Mouse (Mus musculus) kidney, adult 18-20 months (tissue): ENCODE measurements around the gene Creb1.
"Not testable (repeated sequence)": the region's sequence is repeated elsewhere in the genome, so short reads cannot be mapped to it uniquely, and the experiment has no call there.

ENCODE experiments used
- DNase-seq: peaks from one replicate; pipeline ENCODE4 v3.0.0; 2021

Creb1 gene

DNA sequence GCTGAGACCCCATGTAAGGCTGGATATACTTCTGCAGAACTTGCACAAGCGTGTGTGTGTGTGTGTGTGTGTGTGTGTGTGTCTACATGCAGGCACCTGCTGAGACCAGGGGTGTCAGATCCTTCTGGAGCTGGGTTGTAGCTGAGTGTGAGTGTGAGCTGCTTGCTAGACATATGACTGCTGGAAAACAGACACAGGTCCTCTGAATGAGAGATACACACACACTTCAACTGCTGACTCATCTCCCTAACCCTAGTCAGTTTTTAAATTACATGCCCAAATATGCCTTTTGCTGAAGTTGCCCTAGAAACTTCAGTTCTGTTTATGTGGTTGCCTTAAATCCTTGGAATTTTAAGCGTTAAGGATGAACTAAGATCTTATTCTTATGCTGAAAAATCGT is 13.6 kb downstream of the Creb1 start:
- DNase-seq = no peak

DNA sequence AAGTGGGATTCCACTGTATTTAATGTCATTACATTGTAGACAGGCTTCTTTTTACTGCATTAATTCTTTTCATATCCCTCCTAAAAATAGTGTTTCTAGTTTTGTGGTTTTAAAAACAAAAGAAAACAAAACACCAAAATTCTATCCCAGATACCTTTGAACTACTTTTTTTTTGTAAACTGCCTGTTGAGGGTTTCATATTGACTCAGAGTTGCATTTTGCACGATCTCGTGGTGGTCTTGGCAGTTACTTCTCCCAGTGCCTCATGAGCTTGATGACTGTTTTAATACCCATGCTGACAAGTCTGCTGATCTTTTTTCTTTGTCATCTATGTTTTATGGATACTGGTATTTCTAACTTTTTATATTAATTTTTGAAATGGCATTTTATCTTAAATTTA is 16.9 kb downstream of the Creb1 start:
- no peak for DNase-seq

DNA sequence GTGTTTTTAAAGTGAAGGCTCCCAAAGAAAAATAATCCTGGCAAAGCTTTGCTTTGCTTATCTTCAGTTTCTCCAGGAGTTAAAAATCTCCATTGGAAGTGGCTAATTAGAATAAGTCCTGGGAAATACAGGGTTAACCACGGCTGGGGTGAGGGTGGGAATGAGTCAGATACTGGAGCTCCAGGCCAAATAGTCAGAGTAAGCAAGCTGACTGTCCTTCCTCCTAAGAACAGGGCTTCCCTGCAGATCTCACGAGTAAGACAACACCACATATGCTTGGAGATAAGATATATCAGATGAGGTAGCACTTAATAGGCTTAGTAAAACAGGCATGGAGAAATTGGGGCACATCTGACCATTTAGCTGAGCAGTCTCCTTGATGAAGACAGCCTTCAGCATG is 19.5 kb downstream of the Creb1 start:
- no peak for DNase-seq

DNA sequence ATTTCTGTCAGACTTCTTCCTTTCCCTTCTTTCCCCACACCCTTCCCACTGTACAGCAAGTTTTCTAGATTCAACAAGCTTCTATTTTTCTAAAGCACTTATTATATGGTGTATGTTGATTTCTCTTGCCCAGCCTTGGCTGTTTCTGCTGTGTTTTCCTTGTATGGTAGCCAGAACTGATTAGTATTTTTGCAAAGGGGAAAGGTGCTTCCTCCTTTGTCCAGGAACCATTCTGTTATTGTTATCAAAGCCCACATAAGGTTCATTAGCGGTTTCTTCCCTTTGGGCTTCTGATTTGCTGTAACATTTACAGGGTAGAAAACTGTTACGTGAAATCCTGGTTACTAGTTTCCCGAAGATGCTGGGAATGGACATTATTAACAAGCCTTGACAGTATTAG is 27.7 kb downstream of the Creb1 start:
- no peak for DNase-seq

DNA sequence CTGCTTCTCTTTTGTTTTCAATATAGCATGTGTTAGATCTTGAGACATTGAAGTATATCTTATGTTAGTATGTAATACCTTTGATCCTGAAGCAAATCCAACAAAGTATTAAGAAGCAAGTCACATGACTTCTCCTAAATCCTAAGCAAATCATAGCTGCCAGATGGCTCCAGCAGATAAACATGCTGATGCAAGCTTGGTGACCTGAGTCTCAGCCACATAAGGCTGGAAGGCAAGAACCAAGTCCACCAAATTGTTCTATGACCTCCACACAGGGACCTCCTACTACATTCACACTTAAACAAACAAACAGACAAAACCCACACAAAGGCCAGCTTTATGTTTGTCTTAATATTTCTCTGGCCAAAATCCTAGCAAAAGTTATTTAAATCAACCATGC is 35.8 kb downstream of the Creb1 start:
- DNase-seq = no peak

DNA sequence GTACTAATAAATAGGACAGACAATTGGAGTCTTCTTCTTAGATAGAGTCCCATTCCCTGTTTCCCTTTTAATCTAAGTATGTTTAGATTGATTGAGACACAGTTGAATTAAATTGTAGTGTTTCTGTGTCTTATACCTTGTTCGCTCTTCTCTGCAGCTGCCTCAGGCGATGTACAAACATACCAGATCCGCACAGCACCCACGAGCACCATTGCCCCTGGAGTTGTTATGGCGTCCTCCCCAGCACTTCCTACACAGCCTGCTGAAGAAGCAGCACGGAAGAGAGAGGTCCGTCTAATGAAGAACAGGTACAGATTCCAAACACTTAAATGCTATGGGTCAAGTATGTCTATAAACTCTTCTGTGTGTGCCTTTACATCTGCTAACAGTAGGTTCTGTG is 43.6 kb downstream of the Creb1 start:
- DNase-seq = no peak

DNA sequence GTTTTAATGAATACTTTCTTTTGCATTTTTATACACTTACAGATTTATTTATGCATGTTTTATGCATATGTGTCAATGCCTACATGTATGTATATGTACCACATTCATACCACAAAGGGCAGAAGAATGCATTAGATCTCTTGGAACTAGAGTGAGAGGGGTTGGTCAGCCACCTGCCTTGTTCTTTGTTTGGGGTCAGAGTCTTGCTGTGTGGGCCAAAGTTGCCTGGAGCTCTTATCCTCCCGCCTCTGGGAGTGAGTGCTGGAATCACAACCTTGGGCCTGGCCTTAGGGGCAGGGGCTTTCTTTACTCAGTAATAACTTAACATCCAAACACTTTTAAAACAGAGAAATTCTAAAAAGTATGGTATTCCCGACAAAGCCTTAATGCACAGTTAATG is 44.3 kb downstream of the Creb1 start:
- no peak for DNase-seq

DNA sequence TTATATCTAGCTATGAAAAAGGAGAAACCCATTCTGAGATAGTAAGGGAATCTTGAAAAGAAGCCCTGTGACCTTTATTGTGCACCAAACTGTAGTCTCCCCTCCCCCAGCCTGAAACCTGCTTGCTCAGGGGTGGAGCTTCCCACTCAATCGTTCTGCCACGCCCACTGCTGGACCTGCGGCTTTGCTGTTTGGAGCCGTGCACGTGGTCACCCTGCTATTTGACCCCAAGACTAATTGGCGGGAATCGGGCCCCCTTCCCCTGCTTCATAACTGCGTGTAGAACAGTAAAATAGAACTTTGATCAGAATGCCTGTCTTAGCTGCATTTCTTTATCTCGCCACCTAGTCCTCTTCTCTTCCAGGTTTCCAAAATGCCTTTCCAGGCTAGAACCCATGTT is 45.5 kb downstream of the Creb1 start:
- DNase-seq = not testable (repeated sequence)

DNA sequence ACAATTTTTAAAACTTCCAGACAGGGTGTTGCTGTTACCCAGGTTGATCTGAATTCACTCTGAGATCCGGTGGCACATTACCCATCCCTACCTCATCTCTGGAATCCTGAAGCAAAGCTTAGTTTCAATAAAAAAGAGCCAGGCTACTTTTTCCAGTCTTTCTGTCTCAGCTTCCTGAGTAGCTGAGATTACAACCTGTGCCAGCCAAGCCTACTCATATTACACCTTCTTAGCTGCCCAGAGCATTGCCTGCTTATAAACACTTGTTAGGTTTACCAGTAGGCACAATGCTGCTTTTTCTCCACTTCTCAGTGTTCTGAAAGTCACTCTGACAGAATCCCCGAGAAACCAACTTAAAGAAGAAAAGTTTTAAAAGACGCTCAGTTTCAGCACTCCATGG is 46.4 kb downstream of the Creb1 start:
- no peak for DNase-seq

DNA sequence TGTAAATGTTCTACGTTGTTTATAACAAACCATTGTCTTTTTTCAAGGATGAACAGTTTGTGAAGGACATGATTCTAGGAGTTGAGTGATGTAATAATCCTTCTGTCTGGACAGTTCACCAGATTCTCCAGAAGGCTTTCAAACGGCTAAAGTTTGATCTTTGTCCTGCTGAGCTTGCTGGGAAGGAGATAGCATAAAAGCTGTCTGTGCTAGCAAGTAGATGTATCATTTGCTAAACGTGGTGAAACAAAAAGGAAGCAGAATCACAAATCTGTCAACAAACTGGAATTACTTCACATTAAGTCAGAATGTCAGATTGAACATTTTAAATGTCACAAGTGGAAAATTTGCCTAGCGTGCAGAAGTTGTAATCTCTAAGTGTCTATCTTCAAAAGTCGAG is 66.5 kb downstream of the Creb1 start:
- DNase-seq = no peak

DNA sequence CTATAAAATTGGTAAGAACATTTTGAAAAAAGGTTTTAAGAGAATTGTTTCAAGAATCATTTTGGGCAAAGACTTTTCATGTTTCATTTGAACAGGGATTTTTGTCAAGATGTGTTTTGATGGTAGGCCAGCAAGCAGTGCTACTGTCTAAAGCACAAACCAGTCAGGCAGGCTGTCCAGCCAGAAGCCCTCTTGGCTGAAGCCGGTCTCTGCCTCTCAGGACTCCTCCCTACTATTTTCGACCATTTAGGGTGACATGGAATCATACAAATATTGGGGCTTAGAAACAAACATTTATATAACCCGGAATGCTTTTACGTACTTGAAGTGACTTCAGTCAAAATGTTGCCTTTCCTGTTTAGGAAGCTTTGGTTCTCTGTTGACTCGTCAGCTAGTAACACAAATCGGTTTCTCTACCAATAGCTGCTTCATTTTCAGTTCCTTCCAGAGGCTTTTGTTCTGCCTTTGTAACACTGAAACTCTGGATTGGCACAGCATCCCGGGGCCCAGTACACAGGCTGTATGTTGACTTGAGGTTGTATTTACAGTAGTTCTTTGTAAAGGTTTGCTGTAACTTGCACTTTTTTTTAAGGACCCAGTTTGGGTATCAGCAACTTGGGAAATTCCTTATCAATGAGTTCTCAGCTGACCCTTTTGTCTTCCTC is 68.1 kb downstream of the Creb1 start:
- DNase-seq = no peak

DNA sequence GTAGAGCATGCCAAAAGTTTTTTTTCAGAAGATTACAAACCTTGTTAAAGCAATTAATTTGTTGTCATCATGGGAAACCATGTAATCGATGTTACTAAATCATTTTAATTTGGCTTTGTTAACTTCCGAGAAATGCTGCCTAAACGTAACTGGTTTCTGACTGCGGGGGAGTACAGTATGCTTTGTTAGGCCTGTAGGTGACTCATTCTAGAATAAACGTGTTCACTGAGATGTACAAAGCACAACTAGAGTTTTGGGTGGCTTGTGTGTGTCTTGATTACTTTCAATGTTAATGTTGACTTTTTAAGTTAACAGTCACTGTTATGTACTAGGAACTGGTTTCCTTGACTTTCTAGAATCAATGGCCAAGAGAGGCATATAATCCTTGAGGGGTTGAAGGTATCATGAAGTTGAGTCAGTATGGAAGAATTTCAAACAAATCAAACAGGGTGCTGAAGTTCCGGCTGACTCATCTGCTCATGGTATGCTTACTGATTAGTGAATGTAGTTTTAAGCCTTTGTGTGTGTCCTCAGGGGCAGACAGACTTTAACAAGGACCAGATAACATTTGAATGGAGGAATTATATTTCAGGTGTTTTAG is 68.9 kb downstream of the Creb1 start:
- DNase-seq = no peak

DNA sequence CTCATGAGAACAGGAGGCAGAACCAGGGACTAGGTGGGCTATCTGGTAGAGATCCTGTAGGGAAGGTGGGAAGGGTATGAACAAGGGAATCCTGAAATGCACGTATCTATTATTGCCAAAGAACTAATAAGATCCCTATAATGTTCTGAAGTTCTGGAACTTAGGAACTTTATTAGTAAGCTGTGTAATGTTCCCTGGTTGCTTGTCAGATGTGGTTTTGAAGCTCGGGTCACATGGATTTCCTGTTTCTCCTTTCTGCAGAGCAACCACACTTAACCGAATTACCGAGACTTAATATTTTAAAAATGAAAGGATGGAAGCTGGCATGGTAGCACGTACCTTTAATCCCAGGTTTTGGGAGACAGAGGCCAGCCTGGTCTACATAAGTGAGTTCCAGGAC is 70.9 kb downstream of the Creb1 start:
- DNase-seq = no peak

DNA sequence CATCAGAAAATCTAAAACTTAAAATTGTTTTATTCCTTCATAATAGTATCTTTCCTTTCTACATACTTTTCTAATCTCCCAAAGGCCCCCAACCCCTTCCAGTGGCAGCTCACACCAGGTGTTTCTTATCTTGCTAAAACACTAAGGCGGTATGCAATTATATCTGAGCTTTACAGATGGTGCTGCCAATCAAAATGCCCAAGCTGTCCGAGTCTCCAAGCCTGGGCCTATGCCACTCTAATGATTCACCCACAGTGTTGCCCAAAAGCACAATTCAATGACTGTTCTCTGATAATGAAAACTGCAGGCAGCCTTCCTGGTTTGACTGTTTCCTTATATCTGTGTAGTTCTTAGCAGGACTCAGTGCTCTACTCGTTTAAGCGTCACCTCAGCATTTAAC is 76.7 kb downstream of the Creb1 start:
- no peak for DNase-seq

DNA sequence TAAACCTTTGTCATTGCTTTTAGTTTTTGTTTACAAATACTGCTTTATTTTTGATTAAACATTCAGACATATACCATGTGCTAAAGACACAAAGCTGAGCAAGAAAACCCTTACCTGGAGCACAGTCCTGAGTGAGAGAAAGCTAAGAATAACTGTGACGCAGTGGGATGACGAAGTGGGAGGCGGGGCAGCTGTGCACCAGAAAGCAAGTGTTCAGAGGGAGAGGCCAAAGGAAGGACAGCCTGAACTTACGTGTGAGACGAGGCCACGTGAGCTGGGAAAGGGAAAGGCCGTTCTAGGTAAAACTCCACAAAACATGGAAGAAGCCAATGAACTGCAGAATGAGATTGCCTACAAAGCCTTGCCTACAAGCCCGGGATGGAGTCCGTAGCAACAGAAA is 77.5 kb downstream of the Creb1 start:
- no peak for DNase-seq

DNA sequence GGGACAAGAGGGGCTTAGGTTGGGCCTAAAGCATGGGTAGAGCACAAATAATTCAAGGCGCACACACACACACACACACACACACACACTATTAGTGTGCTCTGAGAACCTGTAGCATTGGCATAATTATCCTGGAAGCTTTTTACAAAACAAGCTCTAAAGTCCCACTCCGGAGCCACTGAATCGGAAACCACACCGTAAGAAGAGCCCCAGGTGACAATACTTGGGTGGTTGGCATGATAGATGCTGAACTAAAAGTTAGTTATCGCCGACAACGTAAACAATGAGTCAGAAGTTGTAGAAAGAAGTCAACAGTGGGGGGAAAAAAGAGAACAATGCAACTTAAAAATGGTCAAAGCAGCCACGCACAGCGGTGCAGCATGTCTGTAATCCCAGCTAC is 81.9 kb downstream of the Creb1 start:
- no peak for DNase-seq

DNA sequence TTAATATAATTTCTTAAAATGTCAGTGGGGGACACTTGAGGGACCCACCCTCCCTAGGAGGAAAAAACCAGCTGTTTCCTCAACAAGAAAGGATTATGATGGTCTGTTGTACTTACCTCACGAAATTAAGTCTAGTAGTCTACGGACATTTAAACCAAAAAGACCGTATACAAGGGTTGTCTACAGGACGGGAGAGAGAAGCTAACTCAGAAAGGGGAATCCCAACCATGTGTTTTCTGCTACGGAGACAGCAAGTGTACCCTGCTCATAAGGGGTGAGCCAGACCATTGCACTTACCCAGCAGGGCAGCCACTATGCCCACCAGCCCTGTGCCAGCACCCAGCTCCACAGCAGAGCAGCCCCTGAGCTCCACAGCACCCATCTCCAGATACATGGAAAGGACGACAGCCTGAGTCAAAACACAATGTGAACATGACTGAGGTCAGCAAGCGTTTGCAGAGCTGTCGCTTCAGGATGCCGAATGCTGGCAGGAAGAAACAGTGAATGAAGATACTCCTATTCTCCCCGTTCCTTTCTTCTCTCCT is 82.4 kb downstream of the Creb1 start:
- no peak for DNase-seq

DNA sequence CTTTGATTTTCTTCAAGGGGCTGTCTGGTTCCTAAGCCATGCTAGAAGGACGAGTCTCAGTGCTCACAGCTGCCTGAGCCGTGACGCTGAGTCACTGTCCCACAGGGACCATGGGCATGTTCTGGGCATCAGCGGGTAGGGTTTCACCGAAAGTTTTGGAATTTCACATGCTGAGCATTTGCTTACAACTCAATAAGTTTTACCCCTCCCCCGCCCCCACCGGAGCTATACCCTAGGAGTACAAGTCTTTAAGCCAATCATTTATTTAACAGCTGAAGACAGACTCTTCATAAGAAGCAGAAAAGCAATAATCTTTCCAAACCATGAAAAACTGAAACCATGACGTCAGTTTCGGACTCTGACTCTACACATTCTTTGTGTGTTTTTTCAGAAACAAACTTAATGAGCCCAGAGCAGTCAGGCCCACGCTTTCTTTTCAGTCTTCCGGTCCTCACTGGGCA is 83.1 kb downstream of the Creb1 start:
- no peak for DNase-seq

DNA sequence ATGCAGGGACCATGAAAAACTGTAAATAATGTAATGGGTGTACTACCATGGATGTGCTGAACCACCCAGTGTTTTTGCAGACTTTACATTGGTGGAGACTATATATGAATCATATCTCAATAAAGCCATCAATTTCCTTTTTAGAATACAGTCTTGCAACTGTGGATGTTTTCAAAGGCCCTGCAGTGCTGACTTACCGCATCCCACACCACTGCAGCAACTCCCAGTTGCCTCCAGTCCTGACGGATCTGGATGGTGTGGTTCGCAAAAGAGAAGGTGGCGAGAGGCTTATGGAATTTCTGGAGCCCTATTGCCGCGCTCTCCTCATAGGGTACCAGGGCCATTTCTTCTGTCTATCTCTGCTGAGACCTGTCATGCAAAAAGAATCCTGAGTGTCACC is 83.6 kb downstream of the Creb1 start:
- no peak for DNase-seq

DNA sequence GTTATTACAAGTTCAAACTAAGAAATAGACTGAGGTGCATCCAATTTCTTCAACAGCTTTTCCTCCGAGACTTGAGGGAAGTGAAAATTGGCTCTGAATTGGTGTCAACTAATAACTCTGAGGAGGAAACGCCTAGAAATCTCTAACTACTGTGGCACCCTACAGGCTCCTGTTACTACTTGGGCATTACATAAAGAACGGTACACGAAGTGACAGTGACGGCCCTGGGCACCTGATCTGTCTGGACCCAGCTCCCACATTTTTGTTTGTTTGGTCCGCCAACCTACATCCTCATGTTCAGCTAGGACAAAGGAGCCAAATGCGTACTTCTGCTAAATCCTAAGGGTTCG is 84.1 kb downstream of the Creb1 start:
- no peak for DNase-seq

DNA sequence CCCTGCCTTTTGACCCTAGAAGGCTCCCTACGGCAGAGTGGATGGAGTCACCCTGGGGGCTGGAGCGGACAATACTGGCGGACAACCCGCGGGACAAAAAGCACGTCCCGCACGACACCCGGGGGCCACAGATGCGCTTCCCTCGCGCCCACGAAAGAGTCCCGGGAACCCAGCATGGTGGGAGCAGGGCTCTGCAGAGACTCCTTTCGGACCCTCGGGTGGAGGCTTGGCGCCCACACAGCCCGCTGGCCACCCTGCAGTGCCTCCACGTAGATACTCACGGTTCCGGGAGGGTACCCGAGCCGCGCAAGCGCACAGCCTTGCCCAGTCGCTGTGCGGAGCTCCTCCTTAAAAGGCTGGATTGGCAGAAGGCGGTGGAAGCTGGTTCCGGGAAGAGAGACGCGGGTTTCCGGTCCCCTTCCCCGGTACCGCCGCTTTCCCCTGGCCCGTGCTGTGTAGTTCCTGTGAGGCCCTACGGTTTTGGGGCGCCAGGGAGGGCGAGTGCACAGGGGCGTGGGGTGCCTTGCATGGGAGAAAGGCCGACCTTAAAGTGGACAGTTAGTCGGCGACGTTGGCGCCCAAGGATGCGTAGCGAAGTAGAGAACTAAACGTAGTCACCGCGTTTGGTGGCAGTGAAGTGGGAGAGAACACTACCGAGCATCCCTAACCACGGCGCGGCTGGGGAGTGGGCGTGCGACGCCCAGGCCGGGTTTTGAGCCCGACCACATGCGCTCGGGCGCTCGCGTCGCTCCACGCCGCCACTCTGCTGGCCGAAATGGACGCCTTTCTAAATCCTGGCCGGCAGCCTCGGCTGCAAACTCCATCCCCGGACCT is 84.7 kb downstream of the Creb1 start, which contains the start of gene Mettl21a:
Gene Mettl21a, minus strand, starts transcription at position 362 of the 834 bp plus-strand sequence.
- DNase-seq = peak; percentile 90

DNA sequence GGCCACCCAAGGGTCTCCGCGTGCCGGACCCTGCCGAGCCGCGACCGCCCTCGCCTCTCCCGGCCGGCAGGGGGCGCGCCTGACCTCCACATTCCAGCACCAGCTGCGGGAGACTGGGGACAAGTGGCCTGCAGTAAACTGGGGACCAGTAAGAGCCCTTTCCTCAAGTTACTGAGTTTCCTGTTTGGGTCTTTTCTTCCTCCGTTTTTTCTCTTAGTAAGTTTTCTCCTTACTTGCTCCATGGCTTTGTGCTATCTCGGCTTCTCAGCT is 85.2 kb downstream of the Creb1 start:
- peak; percentile 89 for DNase-seq

DNA sequence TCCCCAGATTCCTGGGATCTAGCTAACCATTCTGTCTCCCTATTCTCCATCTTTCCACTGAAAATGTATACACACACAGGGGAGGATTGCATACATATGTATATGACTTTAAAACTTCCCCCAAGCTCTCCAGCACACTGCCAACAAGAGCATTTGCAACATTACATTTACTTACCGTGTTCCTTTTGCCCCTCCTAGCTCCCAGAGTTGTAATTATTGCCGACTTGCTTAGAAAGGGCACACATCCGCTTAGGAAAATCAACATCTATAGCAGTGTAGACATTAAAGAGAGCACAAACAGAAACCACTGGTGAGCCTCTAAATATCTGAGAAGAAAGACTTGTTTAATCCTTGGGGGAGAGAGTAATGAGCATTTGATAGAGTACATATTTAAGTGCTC is 85.8 kb downstream of the Creb1 start:
- no peak for DNase-seq

DNA sequence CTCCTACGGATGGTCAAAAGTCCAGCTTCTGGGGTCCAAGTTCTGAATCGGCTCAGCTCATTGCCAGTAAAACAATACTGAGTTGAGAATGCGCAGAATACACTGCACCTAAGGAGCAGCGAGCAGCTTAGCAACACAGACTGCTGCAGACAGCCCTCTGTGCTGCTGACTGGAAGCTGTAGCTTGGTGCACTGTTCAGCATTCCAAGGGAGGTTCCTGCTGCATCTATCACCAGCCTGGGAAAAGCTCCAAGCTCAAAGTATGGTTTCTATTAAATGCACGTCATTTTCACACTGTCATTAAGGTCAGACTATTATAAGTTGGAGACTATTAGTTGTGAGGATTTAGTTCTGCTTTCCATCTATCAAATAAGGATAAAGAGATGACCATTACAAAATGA is 88.7 kb downstream of the Creb1 start:
- peak; percentile 11 for DNase-seq
